Mouse (Mus musculus): ENCODE measurements around the gene Kcne2.
A peak's percentile ranks its signal among the peaks of the same experiment; 100 is the strongest.

Kcne2 gene

DNA sequence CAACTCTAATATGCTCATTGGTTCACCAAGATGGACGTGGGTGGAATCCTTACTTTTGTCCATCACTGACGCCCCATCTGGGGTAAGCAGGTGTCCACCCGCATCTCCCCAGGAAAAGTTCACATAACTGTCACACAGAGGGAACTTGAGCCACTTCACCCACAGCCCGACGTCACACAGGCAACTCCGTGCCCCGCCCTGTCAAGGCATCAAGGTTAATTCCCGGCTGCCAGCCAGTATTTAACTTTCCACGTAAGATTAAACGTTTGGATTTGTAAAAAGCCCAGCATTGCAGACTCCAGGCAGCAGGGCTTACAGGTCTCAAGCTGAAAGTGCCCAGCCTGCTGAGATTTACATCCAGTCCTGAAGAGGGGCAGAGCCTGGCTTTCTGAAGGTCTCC, at the start of gene Kcne2:
Kcne2 (plus strand) TSS at position 289 of the 400 bp plus-strand sequence.
- DNase-seq: no peak

DNA sequence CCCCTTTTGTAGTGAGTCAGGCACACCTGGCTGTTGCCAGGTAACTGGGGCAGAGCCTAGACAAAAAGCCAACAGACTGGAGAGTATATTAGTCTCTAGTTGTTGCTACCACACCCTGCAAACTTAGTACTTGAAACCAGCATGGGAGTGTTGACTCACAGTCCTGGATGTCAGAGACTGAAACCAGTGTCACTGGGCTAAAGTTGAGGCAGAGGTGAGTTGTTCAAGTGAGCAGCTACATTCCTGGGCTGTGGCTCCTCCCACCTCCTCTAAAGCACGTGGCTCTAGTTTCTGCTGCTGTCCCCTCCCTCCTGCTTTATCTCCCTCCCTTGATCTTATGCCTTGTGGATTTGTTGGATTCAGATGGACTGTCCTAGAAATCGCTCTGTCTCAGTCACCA, 46.3 kb upstream of the Kcne2 start:
- DNase-seq: no peak

DNA sequence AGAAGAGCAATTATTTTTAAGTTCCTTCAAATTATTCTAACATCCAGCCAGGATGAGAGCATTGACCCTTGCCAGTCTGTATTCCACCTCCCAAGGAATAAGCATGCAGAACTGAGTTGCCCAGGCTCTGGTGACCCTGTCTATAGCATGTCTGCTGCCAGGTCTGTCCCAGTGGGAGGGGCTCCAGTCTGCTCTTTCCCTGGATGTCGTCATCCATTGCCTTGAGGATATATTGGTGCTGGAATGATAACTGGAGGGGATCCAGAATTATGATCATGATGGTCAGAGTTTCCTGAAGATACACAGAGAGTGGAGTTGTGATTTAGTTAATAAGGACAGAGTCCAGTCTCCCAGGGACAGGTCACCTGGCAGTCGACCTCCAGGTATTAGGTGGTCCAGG, 45.2 kb upstream of the Kcne2 start:
- no peak for DNase-seq

DNA sequence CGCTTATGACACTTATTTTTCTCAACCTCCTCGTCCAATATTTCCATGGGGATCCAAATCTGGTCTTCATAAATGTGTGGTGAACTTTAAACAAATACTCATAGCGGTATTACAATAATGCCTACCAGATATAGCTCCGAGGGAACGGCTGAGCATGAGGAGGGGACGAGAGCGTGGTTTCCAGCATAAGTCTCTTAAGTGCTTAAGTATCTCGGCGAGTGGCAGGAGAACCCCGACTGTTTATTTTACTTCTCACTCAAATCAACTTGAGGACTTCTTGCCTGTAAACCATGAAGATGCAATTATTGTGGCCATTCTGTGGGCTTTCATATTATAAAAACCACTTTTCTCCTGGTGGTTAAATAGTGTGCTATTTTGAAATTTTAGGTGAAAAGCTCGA, 44.5 kb upstream of the Kcne2 start:
- no peak for DNase-seq

DNA sequence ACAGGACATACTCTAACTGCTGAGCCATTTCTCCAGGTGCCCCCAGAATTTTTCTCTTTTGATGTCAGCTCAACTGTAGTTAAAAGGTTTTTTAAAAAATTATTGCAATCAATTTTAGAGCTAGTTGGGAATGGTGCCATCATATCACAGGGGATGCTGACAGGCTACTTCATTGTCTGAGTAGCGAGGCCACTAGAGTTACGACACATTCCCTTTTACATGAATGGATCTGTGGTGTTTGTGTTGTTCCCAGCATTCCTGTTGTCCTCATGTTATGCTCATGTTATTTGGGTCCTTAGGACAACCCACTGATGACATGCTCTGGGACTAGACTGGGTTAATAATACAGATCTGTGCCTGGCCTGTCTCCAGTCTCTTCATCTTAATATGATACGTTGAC, 42.5 kb upstream of the Kcne2 start:
- DNase-seq: no peak

DNA sequence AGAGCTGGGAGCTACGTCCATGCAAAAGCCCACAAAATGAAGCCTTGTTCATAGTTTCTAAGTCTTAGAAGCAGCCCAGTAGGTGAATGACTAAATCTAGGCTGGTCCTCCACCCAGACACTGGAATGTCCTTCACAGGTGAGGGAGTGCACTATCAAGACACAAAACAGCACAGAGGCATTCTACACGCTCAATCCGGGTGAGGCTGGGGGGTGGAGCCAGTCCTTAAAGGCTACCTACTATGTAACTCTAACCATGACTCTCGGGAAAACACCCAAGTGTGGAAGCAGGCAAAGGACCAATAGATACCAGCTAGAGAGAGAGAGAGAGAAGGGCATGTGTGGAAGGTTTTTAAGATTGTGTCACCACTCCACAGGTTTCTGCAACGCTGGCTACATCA, 41.7 kb upstream of the Kcne2 start:
- no peak for DNase-seq

DNA sequence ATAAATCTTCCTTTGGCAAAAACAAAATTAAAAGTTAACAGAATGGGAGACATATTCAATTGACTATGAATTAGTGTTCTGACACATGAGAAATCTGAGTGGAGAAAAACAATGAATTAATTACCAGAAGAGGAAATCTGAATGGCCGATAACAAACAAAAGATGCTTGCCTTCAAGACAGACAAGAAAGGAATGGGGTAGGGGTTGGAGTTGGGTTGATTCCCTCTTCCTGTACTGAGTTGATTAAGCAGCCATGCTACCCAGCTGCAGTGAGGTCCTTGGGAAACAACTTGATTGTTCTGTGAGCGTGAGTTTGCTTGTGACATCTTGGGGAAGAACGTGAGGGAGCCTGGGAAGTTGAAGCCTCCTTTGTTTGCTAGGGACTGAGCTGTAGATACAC, 37.9 kb upstream of the Kcne2 start:
- DNase-seq: no peak

DNA sequence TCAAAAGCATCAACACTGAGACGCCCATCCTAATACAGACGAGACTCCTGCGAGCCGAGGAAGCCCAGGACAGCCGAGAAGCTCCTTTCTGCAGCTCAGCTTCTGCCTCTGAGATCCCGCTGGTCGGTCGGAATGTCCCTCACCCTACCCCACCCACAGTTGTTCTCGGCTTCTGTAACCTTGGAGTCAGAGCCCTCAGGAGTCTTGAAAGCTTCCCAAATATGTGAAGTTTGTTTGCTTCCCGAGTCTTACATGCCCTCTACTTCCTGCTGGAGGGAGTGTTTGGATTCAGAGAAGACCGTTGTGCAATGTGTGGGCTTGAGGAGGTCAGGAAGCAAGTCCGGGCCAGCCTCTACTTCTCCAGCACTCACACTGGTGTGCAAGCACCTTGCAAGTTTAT, 24.3 kb upstream of the Kcne2 start:
- DNase-seq: no peak

DNA sequence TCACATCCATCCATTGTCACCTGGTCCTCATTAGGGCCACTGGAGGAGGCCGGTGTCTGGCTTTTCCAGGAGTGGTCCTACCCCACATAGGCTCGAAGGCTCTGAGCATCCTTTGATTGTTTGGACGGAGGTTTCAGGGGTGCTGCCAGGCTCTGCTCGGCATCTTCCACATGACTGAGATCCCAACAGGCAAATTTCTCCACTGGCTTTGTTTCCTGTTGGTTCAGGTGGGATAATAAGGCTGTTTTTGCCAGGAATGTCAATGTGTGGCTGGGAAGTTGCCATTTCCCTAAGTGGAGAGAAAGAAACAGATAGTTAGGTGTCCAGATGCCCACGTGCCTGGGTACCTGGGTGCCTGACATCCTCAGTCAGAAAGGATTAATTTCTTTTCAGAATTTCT, 17.7 kb upstream of the Kcne2 start:
- no peak for DNase-seq

DNA sequence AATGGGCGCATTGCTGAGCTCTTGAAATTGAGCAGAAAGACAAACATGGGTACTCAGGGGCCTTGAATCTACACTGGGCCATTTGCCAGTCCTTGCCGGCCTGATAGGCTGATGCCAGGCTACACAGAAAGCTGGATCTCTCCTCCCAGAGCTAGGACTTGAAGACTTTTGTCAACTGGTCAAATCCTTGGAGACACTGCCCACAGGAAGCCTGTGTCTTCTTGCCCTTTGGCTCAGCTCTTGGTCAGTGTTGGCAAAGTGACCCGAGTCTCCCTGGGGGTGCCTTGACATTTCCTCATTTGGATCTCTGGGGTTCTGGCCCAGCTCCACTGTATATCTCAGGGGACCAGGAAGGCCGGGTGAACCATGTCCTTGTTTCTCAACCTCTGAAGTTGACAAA, 16.7 kb upstream of the Kcne2 start:
- no peak for DNase-seq

DNA sequence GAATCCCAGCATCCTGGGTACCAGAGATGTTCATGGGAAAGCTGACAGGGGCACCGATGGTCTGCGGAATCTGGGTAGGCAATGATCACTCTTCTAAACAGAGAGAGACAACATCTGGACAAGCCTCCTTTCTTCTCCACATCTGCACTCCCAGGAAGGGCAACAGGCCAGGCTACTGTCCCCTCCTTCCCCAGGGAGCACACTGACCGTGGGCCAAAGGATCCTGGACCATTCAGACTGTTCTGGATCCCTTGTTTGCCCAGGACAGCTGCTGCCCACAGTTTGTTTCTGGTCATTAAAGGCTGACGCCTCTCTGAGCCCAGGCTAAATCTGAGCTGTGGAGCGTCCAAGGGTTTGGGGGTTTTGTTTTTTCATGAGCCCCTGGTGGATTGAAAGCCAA, 9.5 kb upstream of the Kcne2 start:
- DNase-seq: no peak

DNA sequence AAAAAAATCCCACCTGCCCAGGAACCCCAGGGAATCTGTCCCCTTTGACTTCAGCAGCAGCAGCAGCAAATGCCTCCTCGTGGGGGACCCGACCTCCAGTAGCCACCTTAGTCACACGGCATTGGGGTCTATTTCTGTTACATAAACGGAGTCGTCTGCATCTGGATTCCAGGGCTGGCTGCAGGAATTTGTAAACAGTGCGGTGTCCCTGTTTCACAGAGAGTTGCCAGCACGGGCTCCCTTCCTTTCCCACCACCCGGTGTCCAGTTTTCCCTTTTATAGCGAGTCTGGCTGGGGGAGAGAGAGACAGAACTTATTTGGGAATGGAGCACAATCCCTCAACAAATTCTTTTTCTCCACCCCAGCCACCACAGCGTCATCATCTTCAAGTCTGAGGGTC, 7.1 kb upstream of the Kcne2 start:
- no peak for DNase-seq

DNA sequence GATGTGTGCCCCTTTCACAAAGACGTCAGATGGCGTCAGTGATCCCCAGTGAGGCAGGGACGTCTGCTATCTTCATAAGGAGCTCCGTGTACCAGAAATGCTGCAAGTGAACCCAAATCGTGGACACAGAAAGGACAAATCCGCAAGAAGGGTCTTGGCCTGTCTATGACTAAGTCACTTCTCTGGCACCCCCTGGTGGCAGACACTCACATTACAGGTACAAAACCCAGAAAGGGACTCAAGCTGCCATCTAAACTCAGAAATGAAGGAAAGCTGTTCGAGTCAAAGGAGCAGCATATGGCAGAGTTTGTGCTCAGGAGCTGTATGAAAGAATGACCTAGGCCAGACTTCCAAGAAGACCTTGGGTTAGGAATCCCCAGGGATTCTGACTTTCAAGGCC, 5.6 kb upstream of the Kcne2 start:
- peak; percentile 97 for DNase-seq

DNA sequence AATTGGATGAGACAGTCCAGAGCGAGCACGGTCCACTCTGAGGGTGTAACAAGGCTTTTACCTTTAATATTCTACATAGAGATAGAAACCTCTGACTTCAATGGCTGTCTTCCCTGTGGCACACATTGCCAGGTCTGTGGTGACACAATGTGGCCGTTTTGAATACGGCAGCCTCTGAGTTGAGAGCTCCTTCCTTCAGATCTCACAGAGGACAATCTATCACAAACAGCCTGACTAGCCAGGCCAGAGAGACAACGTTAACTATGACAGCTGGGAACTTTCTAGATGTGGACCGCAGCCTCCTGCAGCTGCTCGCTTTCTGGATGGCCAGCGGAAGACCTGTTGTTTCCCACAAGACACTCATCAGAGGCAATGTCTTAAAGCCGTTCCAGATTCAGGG, 3.4 kb upstream of the Kcne2 start:
- DNase-seq: peak; percentile 34

DNA sequence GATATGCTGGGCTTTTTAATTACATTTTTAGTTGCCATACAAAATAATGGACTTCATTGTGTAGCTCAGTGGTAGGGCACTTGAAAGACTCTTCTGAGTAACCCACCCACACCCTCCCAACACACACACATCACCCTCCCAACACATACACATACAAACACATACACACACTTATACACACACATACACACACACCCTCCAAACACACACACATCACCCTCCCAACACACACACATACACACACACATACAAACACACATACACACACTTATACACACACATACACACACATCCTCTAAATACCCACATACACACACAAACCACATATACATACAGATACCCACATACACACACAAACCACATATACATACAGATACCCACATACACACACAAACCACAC, 2.1 kb upstream of the Kcne2 start:
- no peak for DNase-seq

DNA sequence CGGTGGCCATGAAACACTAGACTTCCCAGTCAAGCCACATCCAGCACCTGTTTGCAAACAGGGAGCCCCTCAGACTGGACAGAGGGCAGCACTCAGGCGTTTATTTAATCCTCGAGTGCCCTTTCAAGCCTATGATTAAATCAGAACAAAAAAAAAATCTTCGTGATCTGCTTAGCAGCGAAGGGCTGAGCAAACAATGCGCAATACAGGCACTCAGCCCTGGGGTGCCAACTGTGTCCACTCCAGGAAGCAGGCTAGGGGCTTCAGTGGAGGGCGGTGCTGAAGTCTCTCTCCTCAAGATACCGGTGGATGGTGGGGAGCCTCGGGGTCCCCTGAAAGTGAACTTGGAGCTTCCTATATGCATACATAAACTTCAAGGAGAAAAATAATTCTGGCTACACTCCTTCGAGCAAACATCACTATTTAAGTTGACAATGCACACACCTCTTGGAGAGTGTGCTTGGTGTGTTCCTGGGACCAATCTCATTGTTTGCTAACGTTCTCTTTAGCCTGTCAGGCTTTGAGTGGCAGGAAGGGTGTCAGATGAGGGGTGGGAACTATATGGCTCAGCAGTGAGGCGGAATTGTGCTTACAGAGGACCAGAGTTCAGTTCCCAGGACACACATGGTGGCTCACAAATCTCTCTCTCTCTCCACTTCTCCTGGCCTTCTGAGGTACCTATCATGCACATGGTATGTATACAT, 2.2 kb downstream of the Kcne2 start:
- DNase-seq: no peak

DNA sequence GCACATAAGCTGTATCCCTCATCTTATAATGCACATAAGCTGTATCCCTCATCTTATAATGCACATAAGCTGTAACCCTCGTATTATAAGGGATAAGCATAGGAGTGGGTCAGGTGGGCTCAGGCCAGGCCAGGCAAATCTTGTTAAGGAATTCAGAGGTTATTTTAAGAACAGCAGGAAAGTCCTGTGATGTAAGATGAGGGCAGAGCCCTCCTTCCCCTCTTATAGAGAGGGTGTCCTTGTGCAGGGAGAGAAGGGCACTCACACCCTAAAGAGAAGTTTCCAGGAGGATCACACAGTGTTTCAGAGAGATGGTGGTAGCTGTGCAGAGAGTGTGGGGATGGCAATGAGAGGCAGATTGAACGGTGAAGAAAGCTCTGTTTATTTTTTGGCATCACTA, 3.1 kb downstream of the Kcne2 start:
- DNase-seq: no peak

DNA sequence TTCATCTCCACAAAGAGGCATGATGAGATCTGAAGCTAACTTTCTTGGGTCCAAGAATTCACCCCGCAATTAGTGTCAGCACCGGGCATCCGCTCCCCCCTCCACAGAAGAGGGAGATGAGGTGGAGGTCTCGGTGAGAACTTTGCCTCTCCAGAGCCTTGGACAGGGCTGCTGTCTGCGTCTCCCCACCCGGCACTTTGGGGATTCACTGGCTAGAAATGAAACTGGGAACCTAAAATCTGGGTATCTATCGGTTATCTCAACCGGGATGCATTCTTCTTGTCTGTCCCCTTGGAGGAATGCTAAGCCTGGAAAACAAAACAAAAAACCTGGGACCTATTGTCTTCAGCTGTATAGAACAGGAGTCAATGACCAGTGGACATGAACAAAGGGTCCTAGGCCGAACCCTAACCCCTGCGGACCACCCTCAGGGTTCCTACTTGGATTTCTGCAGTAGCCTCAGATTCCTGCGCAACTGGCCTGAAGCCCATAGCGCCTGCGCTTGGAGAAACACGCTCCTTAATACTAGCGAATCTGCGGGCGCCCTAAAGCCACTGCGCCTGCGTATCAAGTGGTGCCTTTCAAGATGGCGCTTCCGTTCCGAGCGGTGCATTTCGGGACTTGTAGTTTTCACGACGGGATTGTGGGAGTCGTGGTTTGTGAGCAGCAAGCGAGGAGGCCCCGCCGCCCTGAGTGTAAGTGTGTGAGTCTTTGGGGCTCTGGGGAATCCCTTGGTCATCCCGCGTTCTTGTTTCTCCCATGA, 8.6 kb downstream of the Kcne2 start, which contains the start of gene Smim11:
Smim11 (plus strand) TSS at position 638 of the 763 bp plus-strand sequence.
- DNase-seq: peak; percentile 90

DNA sequence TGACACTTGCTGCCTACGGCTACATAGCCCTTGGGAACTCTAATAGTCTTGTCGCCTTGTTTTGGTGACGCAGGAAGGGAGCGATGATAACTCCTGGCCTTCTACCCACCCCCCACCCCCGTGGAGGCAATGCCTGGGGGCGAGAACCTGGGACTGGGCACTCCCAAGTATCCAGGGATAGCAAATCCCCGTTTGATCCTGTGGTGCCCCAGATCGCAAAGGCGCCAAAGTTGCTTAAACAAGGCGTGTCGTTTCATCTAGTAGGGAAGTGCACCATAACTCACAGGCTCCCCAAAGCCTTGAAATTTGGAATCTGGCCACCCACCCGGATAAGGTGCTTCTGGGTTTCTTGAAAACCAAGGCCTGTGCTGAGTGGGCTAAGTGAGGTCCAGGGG, 9.2 kb downstream of the Kcne2 start:
- DNase-seq: peak; percentile 46

DNA sequence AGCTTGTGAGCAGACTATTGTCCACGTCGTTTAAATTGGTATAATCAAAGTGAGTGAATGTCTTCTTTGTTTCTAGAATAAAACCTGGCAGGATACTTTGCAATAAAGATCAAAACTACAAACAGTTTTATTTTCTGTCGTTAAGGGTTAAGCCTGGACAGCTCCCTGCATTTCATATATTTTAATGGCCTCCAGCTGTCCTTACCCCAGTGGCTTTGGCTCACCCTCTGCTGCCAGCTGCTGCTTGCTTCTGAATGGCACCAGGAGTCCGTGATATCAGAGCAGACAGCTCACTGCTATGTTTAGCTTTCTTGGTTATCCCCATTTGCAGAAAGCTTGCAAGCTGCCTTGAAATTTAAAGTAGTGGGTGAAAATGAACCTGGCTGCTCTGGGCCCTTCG, 9.8 kb downstream of the Kcne2 start:
- DNase-seq: peak; percentile 24

DNA sequence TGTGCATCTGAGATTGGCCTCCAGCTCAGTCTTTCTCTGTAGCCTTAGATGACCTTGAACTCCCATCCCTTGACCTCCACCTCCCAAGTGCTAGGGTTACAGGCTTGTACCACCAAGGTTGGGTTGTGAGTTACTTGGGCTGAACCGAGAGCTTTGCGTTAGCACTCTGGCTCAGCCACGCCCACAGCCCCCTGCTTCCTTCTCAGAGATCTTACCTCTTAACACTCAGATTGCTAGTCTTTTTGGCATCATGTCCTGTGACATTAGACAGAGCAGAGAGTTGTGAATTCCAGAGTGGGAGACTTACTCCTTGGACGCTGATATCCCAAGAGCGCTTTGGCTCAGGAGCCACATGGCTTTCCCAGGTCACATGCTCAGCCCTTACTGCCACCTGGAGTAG, 10.3 kb downstream of the Kcne2 start:
- DNase-seq: no peak

DNA sequence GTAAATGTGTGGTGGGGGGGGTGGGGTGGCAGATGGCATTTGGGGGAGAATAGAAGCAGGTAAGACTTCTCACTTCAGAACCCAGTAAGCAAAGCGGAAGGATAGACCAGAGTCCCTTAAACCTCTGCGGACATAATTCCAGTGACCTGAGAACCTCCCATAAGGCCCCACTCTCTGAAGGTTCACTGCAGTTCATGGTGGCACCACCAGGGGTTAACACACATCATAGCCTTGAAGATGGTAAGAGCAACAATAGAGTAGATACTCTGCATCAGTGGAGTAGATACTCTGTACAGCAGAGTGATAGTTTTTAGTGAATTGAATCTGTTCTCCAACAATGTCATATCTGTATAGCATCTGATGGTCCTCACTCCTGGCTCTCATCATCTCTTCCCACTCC, 13.3 kb downstream of the Kcne2 start:
- DNase-seq: no peak

DNA sequence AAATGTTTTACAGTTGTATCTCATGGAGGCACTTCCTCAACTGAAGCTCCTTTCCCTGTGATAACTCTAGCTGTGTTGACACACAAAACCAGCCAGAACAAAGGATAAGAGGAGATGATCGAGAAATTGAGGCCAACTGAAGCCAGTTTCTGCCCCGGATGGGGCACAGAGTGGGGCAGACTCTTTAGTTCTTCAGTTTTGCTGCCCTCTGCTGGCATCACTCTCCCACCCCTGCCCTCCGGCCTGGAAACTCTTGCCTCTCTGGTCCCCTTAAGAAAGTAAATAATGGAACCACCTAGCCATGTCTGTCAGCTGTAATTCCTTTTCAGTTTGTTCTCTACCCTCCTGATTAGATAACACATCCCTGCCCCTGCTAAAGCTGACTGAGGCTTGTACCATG, 15.8 kb downstream of the Kcne2 start:
- DNase-seq: no peak

DNA sequence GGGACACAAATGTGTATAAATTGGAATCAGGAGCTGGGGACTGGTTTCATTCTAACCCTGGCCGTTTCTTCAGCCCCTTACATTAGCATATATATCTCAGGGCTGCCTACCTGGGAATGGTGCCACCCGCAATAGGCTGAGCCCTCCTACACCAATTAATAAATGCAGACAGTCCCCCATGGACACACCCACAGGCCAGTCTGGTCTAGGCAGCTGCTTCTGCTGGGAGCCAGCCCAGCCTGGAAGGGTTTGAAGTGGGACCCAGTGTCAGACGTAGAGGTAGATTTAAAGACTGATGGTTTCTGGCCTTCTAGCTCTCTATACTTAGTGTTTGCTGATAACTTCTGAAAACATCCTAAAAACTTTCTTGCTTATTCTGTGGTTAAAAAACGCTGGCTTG, 16.9 kb downstream of the Kcne2 start:
- no peak for DNase-seq
